Mouse (Mus musculus): ENCODE results near the gene Dvl1.

Gene Dvl1

GRCm38 (mm10) chr4:155869317-155870033, 22.3 kb downstream of the Dvl1 start, which contains the start of the genes Cptp and Ints11:
TSS of gene Cptp (minus strand) at chr4:155869440.
TSS of gene Ints11 (plus strand) at chr4:155869546.
- peak; percentile 98 for DNase-seq (ENCODE audit: low spot score in 2 of 2)

- no peak for DNase-seq (ENCODE audit: low spot score in 2 of 2)
Observed at GRCm38 (mm10) chr4:155871404-155871803, 24.2 kb downstream of the Dvl1 start.

GRCm38 (mm10) chr4:155883587-155883986, 36.4 kb downstream of the Dvl1 start:
- DNase-seq (ENCODE audit: low spot score in 2 of 2), result no peak

- DNase-seq (ENCODE audit: low spot score in 2 of 2), result peak in 1 of 2 experiments; percentile 22
Observed at GRCm38 (mm10) chr4:155886330-155886729, 39.1 kb downstream of the Dvl1 start.

GRCm38 (mm10) chr4:155887674-155888073, 40.5 kb downstream of the Dvl1 start:
- DNase-seq (ENCODE audit: low spot score in 2 of 2), result peak in 1 of 2 experiments; percentile 22

- peak in 1 of 2 experiments; percentile 26 for DNase-seq (ENCODE audit: low spot score in 2 of 2)
Observed at GRCm38 (mm10) chr4:155888181-155888580, 41.0 kb downstream of the Dvl1 start.

GRCm38 (mm10) chr4:155889316-155889715, 42.1 kb downstream of the Dvl1 start:
- DNase-seq (ENCODE audit: low spot score in 2 of 2), result peak in 1 of 2 experiments; percentile 21

- DNase-seq (ENCODE audit: low spot score in 2 of 2), result peak in 1 of 2 experiments; percentile 53
Observed at GRCm38 (mm10) chr4:155891011-155891471, 43.8 kb downstream of the Dvl1 start.

GRCm38 (mm10) chr4:155891551-155892001, 44.4 kb downstream of the Dvl1 start, which contains the start of the genes Pusl1 and Acap3:
TSS of gene Pusl1 (minus strand) at chr4:155891781.
TSS of gene Acap3 (plus strand) at chr4:155891822.
- DNase-seq (ENCODE audit: low spot score in 2 of 2), result peak; percentile 98

- DNase-seq (ENCODE audit: low spot score in 2 of 2), result peak; percentile 90 to 92
Observed at GRCm38 (mm10) chr4:155892017-155892416, 44.8 kb downstream of the Dvl1 start.

GRCm38 (mm10) chr4:155892438-155893211, 45.4 kb downstream of the Dvl1 start:
- peak; percentile 62 to 70 for DNase-seq (ENCODE audit: low spot score in 2 of 2)

GRCm38 (mm10) chr4:155893212-155893690, 46.0 kb downstream of the Dvl1 start:
- DNase-seq (ENCODE audit: low spot score in 2 of 2), result no peak

- DNase-seq (ENCODE audit: low spot score in 2 of 2), result peak; percentile 86
Observed at GRCm38 (mm10) chr4:155894311-155894881, 47.2 kb downstream of the Dvl1 start.

GRCm38 (mm10) chr4:155895216-155895615, 48.0 kb downstream of the Dvl1 start:
- peak; percentile 90 to 92 for DNase-seq (ENCODE audit: low spot score in 2 of 2)

- peak in 1 of 2 experiments; percentile 32 for DNase-seq (ENCODE audit: low spot score in 2 of 2)
Observed at GRCm38 (mm10) chr4:155895826-155896225, 48.6 kb downstream of the Dvl1 start.

GRCm38 (mm10) chr4:155896461-155896860, 49.3 kb downstream of the Dvl1 start:
- DNase-seq (ENCODE audit: low spot score in 2 of 2), result no peak

GRCm38 (mm10) chr4:155898318-155898717, 51.1 kb downstream of the Dvl1 start:
- no peak for DNase-seq (ENCODE audit: low spot score in 2 of 2)

GRCm38 (mm10) chr4:155899355-155899754, 52.2 kb downstream of the Dvl1 start:
- peak; percentile 22 to 26 for DNase-seq (ENCODE audit: low spot score in 2 of 2)

- DNase-seq (ENCODE audit: low spot score in 2 of 2), result peak; percentile 77 to 79
Observed at GRCm38 (mm10) chr4:155901205-155901604, 54.0 kb downstream of the Dvl1 start.

- peak; percentile 25 to 27 for DNase-seq (ENCODE audit: low spot score in 2 of 2)
Observed at GRCm38 (mm10) chr4:155903246-155903645, 56.0 kb downstream of the Dvl1 start.

- peak; percentile 45 to 49 for DNase-seq (ENCODE audit: low spot score in 2 of 2)
Observed at GRCm38 (mm10) chr4:155904318-155905102, 57.3 kb downstream of the Dvl1 start.
